Mouse (Mus musculus) 3134 (cell line): ENCODE measurements around the gene Elovl5.
A peak's percentile ranks its signal among the peaks of the same experiment; 100 is the strongest.

Experiments used
- DNase-seq: peaks from one replicate; pipeline ENCODE4 v3.0.0-alpha.2; 2011; ENCODE audit warnings: low spot score; ENCODE audit not compliant: insufficient read length; ENCODE audit errors: extremely low read depth

Gene Elovl5

DNA sequence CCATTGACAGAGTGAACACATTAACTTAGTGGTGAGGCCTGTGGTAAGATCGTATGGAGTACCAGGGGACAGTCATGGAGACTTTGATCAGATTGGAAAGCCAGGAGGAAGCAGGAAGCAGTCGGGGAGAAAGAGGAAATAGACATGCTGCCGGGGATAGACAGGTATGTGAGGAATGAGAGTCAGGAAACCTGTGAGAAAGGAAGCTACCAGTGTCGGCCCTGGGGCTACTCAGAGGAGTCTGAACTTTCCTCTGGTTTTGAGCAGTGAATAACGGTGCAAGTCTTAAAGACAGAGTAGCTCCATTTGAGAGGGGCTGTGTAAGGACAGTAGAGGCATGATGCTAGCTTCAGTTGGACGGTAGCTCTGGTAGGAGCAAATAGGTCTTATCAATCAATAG lies 10.3 kb downstream of the Elovl5 start:
- DNase-seq, result no peak

DNA sequence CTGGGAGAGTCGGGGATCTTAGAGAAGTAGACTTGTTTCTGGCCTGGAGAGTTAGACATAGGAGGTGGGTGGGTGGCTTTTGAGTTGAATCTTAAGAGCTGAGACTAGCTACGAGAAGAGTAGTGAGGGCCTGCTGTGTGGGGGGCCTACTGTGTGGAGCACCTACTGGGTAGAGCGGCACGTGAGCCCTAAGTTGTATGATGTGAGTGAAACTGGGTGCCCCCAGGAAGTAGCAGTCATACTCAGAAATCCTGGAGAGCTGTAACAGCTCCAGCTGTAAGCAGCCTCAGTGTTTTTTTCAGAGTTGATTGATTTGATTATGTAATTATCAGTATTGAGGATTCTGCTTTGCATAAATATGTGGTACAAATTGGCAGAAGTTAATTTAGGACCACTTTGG lies 11.6 kb downstream of the Elovl5 start:
- no peak for DNase-seq

DNA sequence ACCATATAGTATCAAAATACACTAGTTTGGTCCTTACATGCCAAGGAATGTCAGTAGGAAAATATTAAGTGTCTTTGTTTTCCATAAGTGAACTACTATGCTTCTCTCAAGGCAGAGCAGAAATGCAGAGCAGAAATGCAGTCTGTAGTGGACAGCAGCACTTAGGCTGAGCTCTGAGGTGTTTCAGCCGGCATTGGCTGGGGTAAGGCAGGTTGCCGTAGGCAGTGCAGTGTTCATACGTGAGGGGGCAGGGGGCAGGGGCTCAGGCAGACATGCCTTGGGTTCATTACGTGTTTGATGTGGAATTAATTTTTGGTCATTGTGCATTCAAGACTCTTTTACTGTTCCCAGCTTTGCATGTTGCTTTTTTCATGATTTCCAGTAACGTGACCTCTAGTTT lies 12.1 kb downstream of the Elovl5 start:
- DNase-seq, result no peak

DNA sequence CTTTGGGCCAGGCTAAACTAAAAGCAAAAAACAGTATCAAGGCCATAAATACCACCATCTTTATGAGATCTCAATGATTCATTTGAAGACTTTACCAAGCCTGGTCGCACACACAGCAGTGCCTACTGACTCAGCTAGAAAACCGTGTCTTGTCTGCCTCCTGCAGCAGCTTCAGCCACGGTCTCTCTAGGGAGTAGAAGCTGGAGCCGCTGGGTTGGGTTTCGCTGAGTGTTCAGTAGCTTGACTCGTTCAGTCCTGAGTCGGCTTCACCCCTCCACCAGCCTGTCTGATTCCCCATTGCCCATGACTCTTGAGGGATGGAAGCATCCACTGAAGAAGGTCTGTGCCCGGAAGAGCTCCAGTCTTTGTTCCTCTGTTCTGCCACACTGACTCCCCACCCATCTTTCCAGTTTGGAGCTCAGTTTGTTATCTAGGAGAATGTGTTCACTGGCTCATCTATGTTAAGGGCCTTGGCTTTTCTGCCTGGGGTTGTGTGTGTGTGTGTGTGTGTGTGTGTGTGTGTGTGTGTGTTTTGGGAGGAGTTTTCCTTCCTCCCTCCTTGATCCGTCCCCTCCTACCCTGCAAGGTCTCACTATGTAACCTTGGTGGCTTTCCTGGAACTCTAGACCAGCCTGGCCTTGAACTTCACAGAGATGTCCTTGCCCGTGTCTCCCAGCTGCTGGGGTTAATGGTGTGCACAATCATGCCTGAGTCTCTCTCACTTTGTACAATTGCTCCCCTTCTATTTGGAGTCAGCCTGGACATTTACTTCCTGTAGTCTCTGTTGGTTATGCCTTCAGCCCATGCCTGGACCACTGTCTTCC lies 13.1 kb downstream of the Elovl5 start:
- DNase-seq, result peak; percentile 47

DNA sequence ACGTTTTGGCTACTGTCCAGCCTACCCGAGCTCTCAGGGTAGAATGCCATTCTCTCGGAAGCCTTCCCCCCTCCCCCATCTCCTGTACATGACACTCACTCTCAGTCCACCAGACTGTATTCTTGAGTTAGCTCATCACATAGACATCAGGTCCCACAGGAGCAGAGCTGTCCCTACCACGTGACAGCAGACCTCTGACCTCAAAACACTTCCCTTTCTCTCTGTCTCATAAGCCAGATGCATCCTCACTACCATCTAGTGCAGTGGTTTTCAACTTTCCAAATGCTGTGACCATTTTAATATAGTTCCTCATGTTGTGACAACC lies 13.7 kb downstream of the Elovl5 start:
- no peak for DNase-seq

DNA sequence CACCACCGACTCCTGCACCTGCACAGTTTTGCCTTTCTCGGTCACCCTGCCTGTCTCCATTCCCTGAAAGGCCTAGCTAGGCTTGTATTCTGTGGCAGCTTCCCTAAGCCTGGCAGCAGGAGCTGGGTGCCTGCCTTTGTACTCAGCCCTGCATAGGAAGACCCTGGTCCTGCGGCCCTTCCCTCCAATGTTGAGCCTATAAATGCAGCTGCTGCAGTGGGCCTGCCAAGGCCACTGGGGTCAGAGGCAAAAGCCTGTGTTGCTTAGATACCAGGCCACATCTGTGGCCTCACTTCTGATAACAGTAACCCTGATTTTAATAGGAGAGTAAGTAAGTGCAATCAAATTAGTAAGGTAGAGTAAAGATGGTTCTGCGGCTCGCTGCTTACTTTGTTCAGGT lies 14.6 kb downstream of the Elovl5 start:
- DNase-seq, result no peak

DNA sequence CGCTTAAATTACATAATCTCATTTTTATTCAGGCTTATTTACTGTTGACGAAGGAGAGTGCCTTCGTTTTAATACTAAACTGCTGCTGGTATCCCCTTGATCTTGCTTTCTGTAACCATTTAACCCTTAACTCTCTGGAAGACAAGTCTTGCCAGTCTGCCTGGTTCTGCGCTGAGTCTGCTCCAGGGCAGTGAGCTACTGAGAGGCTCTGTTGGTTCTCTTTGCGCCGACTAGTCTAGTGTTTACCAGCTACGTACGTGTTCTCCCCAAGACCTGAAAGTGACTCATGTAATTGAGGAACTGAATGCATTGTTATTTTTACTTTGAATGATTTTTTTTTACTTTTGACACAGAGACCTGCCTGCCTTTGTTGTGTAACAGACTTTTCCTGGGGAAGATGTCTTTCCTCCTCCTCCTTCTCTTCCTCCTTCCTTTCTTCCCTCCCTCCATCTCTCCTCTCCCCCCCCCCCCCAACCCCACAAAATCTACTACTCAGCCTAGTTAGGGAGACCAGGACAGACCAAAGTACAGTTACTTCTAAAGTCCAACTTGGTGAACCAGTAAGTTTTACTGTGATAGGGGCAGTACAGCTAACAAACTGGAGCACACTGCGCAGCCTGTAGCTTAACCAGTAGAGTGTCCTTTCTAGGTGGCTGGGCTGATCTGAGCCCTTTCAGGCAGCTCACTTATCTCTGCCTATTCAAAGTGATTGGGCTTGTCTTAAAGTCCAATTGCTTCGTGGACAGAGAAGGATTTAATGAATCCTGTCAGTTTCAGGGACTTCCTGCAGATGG lies 18.9 kb downstream of the Elovl5 start:
- DNase-seq, result no peak

DNA sequence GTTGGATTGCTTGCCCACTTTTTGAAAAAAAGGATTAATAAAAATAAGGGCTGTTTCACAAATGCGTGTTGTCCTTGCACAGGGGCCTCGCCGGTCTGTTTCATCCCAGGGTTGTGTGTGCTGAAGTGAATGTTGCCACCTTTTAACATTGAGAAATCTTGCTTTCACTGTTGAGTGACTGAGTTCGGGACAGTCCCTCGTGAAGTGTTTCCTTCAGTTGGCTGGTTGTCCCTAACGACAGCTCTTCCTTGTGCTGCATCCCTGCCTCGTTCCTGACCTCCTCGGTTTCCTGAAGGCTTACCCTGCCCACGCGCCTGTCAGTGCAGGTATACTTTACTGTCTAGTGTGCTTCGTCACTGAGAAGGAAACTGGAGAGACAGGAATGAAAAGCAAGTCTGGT lies 20.7 kb downstream of the Elovl5 start:
- DNase-seq, result no peak

DNA sequence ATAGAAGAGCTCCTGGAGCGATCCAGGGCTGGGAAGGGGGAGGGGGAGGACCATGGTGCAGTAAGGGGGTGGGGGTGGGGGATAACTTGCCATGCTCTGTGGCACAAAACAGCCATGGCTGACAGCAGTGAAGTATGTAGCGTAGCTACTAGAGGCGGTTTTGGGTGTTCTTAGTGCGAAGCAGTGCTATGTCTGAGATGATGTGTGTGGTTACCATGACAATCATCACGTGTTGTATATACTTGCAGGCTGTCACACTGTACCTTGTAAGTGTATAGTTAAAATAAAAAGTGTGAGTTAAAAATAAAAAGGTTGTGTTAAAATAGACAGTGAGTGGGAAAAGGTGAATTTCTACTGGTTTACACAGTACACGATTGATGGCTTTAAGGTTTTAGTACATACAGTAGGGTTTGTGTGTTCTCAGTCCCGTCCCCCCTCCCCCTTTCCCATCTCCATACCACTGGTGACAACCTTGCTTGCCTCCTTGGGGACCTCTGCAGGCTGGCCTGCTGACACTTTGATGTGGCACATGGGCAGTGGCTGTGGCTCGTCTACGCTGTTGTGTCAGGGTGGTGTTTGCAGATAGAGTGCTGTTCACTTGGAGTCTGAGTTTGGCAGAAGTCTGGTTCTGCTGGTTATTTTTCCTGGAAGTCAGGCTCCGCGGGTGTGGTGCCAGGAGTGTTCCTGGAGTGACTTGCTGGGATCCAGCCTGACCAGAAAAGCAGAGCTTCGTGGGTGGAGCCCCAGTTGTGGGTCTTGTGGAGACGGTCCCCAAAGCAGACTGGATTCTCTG lies 21.8 kb downstream of the Elovl5 start:
- no peak for DNase-seq

DNA sequence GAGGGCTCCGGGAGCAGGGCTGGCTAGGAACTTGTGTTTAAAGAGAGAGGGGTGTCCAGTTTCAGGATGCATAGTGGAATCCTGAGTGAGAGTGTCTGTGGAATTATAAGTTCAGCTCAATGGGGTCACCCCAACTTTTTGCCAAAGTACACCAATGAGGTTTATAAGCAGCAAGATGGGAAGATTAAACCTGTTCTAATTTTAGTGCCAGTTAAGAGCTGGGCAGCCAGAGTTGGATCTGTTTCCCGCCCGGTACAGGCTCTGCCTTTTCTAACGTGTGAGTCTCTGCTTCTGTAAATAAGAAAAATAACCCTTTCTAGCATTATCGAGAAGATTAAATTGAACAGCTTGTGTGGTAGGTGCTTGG lies 22.4 kb downstream of the Elovl5 start:
- no peak for DNase-seq

DNA sequence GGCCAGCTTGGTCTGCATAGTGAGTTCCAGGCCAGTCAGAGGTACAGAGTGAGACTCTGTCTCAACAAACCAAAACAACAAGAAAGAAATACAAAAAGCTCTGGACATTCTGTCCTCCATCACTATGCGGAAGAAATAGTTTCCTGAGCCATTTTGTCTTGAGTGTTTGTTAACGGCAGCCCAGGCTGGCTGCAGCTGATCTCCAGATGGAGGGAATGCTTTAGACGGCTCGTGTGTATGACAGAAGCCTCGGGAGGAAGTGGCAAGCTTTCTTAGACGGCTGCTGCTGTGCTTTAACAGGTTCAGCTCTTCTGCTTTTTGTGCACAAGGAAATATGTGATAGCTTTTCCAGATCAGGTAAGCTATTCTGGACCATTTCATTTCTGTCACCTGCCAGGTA lies 23.9 kb downstream of the Elovl5 start:
- no peak for DNase-seq

DNA sequence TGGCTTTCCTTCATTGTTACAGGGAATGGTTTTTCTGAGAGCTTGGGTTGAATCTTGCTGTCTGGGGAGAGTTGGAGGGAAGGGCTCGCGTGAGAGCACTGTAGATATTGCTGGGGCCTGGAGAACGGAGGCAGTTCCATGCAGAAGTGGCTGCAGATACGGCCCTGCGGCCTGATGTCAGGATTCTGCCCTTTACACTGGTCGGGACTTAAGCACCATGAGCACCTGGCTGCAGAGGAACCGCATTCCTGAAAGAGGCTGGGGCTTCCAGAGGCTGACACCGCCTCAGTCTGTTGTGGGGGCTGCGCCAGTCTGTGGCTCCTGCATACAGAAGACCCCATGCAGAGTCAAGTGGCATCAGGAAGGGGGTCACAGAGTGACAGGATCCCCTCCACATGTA lies 24.7 kb downstream of the Elovl5 start:
- no peak for DNase-seq

DNA sequence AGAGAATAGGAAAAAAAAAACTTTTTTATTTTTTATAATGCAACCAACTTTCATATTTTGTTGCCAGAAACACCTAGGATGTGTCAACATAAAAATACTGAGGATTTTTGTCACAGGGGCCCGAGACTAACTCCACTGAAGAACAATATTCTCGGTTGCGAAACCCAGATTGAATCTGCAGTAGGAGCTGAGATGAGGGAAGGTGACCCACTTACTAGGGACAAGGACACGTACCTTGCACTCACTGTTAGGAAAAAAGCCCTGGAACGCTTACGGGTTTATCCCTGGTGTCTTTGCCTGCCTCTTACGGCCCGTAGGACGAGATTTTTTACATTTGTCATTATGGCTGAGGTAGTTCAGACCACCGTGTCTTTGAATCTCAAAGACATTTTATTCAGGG lies 25.2 kb downstream of the Elovl5 start:
- DNase-seq, result no peak

DNA sequence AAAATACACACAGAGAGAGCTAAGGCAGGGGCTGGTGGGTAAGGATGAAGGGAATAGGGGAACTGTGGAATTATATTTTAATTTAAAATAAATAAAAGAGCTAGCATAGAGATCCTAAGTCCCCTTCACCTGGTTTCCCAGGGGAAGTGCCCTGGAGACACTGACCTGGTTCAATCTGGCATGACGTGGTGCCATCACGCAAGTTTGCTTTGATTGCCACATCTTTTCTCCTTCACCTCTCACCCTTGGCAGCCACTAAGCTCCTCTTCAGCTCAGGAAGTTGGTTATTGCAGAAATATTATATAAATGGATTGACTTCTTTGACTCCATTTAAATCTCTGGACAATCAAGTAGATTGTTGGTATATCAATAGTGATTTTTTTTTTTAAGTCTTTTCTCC lies 26.2 kb downstream of the Elovl5 start:
- no peak for DNase-seq

DNA sequence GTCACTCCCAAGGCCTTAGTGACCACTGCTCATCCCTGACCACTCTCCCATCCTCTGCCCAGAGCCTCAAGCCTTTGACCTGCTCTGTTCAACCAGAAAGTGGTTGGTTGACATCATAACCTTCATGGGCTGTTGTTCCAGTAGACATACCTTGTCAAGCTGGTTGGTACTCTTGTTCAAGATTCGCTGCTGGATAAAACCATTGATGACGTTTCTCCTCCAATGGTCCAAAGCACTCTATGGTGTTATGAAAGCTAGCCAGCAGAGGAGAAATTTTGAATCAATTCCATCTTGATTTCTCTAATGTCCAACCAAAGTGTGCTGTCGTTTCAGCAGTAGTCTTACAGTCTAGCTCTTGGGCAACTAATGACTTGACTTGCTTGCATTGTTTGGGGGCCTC lies 27.0 kb downstream of the Elovl5 start:
- DNase-seq, result no peak

DNA sequence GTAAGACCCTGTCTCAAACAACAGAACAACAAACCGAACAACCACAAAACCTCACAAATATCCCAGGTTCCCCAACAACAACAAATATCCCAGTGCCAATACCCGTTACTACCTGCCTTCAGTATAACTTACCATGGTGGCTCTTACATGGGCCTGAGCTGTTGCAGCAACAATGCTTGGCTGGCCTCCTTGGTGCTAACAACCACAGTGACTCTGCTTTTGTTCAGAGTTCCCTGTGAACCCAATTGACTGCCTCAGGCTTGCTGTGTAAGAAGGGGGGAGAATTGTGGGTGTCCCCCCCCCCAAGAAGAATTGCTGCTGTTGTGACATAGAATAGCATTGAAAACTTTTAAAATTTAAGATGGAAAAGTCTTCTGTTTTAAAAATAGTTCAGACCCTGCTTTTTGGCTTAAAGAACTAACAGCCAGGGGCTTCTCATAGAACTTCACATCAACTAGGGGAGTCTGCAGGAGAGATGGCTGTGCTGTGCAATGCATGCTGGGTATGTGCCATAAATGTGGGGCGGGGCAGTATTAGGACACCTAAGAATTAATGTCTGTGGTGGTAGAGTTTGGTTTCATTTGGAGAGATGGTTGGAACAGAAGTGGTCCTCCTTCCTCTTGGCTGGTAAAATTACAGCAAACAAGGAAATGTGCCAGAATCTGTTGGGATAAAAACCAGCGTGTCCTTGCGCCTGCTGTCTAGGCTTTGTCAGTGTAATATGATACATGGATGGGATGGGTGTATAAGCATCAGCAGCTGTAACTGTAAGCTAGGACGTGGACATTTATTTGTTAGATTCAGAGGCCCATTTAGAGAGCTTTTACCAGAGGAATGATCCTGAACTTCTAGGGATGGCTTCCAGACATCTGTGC lies 28.9 kb downstream of the Elovl5 start:
- no peak for DNase-seq

DNA sequence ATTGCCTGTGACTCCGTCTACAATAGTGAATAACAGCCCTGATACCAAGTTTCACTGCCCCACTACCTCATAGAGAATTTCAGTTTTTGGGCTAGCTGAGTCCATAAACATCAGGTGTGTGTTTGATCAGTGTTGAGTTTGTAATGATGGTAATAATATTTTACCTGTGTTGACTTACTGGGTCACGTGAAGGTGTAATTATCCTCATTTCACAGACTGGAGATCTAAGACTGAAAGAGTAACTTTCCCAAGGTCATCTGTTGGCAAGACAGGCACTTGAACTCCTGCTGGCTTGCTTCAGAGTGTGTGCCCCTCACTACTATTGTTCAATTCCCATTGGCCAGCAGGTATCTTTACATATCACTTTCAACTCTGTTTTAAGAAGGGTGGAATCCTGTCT lies 31.1 kb downstream of the Elovl5 start:
- DNase-seq, result no peak

DNA sequence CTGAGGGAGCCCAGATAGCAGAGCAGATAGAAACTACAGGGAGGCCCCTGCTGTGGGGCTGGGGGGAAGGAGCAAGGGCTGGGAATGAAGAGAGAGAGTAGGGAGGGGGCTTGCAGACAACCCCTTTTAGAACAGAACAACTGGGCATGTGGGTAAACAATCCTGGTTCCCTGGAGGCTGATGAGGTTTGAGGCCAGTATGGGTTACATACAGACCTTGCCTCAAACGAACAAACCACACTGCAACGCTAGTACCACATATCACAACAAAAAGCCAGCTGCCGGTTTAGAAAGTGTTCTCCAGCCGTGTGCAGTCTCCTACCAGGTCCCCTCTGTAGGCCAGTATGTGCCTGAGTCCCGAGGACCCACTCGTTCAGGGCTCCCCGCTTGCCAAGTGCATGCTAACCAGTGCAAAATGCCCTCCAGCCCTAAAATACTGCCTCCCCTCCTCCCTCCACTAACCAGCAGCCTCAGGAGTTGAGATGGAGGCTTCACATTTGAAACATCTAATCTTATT lies 32.6 kb downstream of the Elovl5 start:
- DNase-seq, result no peak

DNA sequence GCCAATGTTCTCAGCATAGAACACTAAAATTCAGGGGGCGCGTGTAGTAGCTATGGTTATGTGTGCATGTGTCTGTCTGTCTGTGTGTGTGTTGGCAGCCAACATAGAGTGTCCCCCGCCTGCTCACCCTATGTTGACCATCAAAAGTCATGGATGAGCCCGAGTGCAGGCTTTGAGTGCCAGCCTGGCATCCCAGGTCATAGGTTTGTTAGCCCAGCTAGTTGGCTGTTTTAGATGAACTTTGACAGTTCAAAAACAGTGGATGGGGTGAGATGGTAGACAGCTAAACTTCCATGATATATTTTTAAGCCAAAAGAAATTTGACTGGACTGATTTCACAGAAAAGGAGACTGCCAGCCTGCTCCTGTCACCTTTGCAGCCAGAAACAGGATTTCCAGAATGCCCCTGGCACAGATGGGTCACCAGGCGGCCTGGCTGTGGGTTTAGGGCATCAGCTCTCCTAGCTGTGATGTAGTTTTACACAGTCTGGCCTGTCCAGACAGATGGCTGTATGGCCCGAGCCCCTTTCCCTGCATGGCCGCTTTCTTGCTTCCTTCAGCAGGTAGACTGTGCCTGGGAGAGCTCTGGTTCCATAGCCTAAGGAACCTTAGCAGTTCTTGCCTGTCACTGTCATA lies 33.8 kb downstream of the Elovl5 start:
- no peak for DNase-seq

DNA sequence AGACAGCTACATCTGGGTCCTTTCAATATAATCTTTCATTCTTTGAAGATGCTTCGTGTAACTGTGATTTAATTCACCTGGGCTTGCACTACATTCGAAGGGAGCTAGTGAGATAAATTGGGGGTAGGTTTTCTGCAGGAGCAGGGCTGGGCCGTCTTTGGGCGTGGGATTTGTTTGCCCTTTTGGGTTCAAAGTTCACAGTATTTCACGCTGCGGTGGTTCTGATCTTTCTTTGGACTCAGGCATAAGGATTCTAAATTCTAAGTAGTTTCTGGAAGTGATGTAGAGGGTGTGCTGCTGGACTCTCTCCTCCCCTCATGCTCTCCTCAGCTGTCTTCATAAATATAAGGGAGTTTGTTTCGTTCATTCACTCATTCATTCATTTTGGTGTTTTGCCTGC lies 34.8 kb downstream of the Elovl5 start:
- DNase-seq, result no peak
